Mouse (Mus musculus): ENCODE data around the gene 4931423N10Rik.
A peak's percentile ranks its signal among the peaks of the same experiment; 100 is the strongest.

4931423N10Rik gene

DNA sequence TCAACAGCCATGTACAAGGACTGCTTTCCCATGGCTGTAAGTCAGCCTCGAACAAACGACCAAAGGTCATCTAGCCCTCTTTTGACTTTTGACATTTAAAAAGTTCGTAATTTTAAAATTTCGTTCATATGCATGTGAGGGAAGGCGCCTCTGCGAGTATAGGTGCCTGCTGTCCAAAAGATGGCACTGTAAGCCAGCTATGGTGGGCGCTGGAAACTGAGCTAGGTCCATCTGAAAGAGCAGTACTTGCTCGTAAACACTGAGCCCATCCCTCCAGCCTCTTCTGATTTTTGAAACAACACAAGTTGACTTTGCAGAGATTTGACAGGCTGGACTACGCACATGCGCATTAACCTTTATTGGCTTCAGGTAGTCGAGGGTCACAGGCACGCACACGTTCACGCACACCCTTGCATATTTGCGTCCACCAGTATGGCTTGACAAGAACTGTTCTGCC is at the start of gene 4931423N10Rik:
Gene 4931423N10Rik (plus strand): TSS at position 407 of the 457 bp plus-strand sequence.
- DNase-seq (ENCODE audit: low read depth, low spot score) = peak; percentile 27

DNA sequence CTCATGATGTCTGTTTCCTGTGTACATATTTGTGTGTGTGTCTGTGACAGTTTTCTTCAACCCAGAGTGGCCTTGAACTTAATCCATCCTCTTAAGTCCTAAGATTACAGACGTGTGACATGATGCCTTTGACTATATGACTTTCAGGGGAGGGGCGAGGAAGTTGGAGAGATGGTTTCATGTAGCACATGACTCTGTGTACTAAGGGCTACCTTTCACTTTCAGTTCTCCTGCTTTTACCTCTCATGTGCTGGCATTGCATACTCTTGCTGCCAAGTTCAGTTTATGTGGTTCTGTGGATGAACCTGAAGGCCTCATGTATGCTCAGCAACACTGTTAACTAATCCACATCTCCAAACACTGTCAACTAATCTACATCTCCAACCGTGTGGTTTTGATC is 35.0 kb upstream of the 4931423N10Rik start:
- peak; percentile 34 for DNase-seq (ENCODE audit: low read depth, low spot score)

DNA sequence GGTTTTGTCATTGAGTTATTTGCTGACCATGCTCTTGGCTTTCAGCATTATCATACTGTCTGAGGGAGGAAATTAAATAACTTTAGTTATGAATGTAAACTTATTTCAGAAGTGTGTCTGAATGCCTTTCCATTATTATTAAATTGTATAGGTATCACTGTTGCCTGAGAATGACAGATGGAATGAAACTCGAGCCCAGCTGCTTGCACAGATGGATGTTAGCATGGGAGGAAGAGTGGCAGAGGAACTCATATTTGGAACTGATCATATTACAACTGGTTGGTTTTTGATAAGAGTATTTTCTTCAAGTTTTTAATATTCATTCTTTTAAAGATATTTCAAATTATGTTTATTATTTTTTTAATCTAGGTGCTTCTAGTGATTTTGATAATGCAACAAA is 12.9 kb upstream of the 4931423N10Rik start:
- no peak for DNase-seq (ENCODE audit: low read depth, low spot score)

DNA sequence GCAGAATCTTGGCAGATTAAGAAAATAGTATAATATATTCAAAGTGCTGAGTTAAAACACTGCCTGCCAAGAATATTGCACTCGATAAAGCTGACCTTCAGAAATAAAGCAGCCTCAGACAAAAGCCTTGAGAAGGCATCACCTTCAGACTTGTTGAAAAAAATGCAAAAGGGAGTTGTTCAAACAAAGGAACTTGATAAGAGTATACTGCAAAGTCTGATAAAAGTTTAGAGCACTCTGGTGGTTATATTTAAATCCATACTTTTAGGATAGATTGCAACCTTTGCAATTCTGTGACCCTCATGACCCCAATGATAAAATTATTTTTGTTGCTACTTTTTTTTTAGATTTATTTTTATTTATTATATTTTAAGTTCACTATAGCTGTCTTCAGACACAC is 6.2 kb upstream of the 4931423N10Rik start:
- no peak for DNase-seq (ENCODE audit: low read depth, low spot score)

DNA sequence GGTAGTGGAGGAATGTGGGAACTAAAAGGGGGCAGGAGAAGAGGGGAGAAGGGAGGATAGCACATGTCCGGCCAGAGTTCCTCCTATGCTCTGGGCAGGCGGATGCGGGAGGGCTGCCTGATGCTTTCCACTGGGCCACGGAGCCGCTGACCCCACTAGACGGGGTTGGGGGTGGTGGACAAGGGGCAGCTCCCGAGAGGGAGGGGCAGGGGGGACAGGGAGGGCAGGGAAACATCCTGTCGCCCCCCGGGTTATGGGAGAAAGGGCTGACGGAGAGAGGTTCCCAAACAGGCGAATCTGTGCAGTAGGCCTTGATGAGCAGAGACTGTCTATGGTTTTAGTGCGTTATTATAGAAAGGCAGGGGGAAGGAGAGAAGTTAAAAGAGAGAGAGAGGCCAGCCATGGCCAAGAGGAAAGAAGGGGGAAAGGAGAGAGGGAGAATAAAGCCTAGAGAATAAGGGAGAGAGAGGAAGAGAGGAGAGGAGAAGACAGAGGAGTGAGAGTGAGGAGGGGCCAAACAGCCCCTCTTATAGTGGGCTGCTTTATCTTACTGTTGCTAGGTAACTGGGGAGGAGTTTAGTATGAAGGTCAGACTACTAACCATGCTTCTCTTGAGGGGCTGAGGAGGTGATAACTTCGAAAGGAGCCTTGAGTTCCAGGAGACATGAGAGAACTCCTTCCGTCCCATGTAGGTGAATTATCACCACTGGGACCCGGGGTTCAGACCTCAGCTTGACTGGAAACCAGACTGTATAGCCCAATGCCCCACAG is 4.2 kb upstream of the 4931423N10Rik start:
- DNase-seq (ENCODE audit: low read depth, low spot score) = no peak

DNA sequence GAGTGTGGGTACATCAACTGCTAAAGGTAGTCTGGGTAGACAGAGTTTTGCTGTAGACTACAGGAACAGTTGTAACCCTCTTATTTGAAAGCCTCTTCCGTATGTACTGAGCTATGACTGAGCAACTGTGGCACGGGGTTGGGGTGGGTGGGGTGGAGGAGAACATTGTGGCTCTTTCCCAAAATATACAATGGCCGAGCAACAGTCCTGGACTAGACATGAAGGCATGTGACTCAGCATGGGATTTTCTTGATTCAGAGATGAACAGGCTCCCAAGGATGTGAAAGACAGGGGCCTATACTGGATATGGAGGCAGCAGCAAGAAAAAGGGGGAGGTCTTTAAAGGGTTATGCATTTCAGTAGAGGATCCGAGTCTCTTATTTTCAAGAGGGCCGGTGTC is 6.4 kb downstream of the 4931423N10Rik start:
- DNase-seq (ENCODE audit: low read depth, low spot score) = no peak

DNA sequence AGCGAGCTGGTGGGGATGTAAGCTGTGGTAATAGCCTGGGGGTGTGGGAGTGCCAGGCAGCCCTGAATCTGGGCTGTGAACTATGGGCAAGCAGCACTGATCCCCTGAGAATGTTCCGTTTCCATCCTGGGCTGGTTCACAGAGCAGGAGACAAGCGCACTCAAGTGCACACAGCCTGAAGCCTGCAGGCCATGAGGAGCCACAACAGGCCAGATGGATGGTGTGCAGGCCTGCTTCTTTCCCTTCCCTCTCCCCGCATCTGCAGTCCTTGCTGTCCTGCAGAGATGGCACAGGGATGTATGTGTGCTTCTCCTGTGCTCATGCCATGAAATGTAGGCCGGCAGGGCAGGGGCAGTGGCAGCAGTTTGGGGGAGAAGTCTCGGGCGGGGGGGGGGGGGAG is 17.9 kb downstream of the 4931423N10Rik start:
- DNase-seq (ENCODE audit: low read depth, low spot score) = no peak

DNA sequence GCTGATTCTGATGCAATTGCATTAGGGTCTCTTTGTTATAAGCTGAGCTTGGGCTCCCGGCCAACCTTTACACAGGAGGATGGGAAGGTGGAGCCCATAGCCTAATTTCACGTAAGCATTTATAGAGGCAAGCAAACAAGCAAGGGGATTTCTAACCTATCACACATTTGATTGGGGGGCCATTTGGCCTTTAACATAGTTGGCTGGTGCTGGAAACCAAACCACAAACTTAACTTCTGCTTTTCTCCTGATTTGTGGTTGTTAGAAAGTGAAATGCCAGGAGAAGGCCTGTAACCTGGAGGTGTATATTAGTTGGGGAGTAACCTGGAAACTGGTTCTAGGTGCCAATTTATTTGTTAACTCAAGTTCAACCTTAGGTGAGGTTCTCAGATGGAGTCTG is 21.2 kb downstream of the 4931423N10Rik start:
- no peak for DNase-seq (ENCODE audit: low read depth, low spot score)

DNA sequence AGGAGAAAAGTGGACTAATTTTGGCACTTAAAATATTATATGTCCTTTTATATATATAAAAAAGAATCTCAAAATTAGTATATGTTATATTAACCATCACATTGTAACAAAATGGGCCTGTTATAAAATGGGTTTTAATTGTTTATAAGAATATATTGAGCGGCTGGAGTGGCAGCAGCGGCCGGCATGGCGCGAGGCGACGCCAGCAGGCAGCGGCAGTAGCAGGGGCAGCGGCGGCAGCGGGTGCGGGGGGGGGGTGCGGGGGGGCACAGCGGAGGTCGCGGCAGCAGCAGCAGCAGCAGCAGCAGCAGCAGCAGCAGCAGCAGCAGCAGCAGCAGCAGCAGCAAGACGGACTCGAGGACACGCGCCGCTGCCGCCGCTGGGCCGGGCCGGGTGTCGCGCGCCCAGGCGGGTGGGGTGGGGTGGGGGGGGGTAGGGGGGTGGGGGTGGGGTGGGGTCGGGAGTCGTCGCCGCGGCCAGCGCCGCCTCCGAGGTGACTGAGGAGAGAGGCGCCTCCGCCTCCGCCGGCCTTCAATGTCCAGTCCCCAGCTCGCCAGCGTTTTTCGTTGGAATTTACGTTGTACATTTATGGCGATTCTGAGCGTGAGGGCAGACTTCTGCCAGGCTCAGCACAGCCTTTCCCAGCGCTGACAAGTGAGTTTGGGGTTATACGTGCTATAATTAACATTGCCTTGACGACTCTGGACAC is 26.9 kb downstream of the 4931423N10Rik start:
- DNase-seq (ENCODE audit: low read depth, low spot score) = no peak

DNA sequence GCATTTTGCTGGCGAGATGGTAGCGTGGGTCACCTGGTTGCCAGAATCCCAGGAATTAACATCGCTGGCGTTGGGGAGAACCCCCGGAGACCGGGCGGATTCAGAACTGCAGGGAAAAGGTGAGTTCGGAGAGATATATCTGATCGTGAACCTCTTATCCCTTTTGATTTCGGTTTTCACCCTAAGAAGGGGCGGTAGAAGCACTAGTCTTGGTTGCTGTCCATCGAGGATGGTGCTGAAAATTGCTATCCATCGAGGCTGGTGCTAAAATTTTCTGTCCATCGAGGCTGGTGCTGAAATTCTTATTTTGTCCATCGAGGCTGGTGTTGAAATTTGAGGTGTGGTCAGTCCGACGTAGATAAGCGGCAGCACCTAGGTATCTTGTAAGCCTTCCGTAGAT is 83.7 kb downstream of the 4931423N10Rik start:
- peak; percentile 13 for DNase-seq (ENCODE audit: low read depth, low spot score)

DNA sequence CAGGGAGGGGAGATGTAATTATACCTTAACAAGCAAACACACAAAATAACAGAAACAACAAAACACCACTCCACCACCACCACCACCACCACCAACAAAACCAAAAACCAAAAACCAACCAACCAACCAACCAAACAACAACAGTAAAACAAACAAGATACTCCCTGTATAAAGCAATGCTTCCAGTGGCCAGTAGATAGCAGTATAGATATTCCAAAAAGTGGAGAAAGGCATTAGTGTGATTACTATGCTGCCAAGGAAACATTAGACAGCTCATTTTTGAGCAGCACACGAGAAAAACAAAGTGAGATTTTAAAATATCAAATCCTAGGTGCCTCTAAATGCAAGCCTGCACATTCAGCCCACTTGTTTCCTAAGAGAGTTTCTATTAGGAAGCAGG is 107.6 kb downstream of the 4931423N10Rik start:
- DNase-seq (ENCODE audit: low read depth, low spot score) = peak; percentile 4
